Mouse (Mus musculus): ENCODE results near the gene Tbc1d24.
A peak's percentile ranks its signal among the peaks of the same experiment; 100 is the strongest.

Gene Tbc1d24

DNA sequence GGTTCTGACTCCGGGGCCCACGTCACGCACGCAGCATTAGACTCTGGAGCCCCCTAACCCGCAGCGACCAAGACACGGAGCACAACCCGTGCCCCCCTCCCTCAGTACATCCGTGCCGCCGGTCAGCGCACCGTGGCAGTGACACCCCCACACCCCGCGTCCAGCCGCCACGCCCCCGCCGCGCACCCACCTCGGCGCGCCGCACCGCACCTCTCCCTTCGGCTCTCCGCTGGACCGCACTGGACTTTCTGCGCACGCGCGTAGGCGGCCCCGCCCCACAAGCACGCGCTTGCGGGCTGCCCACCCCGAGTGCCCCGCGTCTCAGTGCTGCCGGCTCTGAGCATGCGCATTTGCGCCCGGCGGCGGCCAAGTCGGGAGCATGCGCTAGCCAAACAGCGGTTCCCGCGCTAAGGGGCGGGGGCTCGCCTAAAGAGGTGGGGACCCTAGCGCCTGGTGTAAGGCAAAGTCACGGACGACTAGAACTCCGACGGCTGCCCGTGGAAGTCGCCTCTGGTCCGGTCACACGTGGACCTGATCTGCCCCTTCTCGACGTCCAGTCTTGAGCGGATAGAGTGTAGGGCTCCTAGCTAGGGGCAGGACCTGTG is at the start of gene Tbc1d24:
TSS of gene Tbc1d24 (minus strand) at position 279 of the 605 bp plus-strand sequence.
- DNase-seq, result peak; percentile 95

DNA sequence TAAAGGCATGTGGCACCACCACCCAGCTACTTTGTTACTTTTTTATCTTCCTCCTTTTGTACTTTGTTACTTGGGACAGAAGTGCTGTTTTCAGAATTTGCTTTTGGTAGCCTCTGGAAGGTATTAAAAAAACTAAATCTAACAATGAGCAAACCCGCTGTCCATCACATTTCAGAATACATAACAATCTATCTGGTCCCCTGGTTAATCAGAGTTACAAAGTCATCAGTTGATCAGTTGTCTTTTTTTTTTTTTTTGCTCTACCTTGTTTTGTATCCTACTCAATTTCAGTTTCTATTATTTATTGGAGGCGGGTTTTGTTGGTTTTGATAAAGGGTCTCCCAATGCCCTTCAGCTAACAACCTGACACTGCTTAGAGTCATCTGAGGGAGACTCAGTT is 47.0 kb upstream of the Tbc1d24 start:
- DNase-seq, result no peak

GRCm38 (mm10) chr17:24251320-24252069 is 46.1 kb upstream of the Tbc1d24 start, which contains the start of gene Ccnf:
Gene Ccnf (minus strand): TSS chr17:24251484.
- peak; percentile 95 for DNase-seq

GRCm38 (mm10) chr17:24250988-24251319 is 45.6 kb upstream of the Tbc1d24 start:
- no peak for DNase-seq

DNA sequence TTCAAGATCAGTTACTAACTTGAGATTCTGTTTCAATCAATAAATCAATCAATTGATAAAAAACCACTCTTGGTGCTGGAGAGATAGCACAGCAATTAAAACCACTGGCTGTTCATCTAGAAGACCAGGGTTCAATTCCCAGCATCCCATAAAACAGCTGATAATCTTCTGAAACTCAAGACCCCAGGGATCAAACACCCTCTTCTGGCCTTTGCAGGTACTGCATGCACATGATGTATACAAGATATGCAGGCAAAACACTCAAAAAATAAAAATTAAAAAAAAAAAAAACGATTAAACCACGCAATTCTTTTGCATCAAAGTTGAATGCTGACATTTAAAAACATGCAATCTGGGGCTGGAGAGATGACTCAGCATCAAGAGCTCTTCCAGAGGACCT is 43.3 kb upstream of the Tbc1d24 start:
- no peak for DNase-seq

- no peak for DNase-seq
Observed at GRCm38 (mm10) chr17:24244061-24244460, 38.7 kb upstream of the Tbc1d24 start.

GRCm38 (mm10) chr17:24243311-24243969 is 38.1 kb upstream of the Tbc1d24 start:
- no peak for DNase-seq

DNA sequence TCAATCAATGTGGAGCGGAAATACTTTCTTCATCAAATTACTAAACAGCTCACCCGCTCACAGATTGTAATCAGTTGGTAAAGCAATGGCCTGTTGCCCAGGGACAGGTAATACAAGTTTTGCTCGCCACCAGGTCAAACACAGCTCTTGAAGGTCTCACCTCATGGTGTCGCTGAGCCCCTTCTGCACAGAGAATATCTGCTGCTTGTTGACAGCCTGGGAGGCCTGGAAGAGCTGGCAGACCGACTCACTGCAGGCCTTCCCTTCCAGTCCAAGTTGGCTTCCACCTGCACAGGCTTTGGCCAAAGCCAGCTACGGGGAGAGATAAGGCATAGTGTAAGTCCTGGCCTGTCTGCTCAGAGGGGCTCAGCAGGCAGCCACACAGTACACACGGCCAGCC is 31.6 kb upstream of the Tbc1d24 start:
- DNase-seq, result peak; percentile 54

- no peak for DNase-seq
Observed at GRCm38 (mm10) chr17:24236479-24236878, 31.1 kb upstream of the Tbc1d24 start.

- DNase-seq, result no peak
Observed at GRCm38 (mm10) chr17:24227941-24228340, 22.6 kb upstream of the Tbc1d24 start.

- DNase-seq, result no peak
Observed at GRCm38 (mm10) chr17:24226721-24227120, 21.4 kb upstream of the Tbc1d24 start.

GRCm38 (mm10) chr17:24225851-24226250 is 20.5 kb upstream of the Tbc1d24 start:
- DNase-seq, result no peak

DNA sequence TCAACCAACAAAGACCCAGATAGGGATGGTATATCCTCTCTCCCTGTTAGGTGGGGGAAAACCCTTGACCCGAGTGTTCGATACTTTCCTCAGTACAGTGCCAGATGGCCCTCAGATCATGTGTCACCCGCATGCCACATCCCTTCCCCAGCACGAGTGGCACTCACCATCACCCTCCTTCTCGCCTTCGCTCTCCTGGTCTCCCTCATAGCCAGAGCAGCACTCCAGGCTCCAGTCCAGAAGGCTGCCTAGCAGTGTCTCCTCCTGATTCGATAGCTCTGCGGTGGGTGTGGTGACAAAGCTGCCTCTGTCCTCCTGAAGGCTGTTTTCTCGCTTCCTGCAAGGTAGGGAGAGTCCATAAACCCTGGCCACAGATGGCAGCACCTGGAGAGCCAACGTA is 19.4 kb upstream of the Tbc1d24 start:
- no peak for DNase-seq

- no peak for DNase-seq
Observed at GRCm38 (mm10) chr17:24223513-24223912, 18.2 kb upstream of the Tbc1d24 start.

DNA sequence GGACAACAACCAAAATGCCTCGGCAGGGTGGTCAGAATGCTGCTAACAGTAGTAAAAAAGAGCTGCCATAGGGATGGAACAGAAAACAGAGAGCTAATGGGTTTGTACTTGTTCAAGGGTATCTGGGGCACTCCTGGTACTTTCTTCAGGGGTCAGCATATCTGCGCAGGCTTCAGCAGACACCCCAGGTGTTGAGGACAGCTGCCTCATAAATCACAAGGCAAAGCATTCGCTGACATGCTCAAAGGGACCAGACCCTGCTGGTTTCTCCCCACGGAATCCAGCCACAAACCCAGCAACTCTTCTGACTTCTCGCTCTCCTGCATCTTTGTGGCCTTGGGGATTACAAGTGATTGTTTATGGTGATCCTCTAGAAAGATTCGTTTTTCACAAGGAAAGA is 17.3 kb upstream of the Tbc1d24 start:
- DNase-seq, result no peak

- peak; percentile 95 for DNase-seq
Observed at GRCm38 (mm10) chr17:24220435-24221411, 15.4 kb upstream of the Tbc1d24 start, which contains the start of gene Tedc2. Gene Tedc2 (minus strand): TSS chr17:24220851.

GRCm38 (mm10) chr17:24216836-24217235 is 11.5 kb upstream of the Tbc1d24 start:
- DNase-seq, result no peak

- no peak for DNase-seq
Observed at GRCm38 (mm10) chr17:24213186-24213585, 7.8 kb upstream of the Tbc1d24 start.

DNA sequence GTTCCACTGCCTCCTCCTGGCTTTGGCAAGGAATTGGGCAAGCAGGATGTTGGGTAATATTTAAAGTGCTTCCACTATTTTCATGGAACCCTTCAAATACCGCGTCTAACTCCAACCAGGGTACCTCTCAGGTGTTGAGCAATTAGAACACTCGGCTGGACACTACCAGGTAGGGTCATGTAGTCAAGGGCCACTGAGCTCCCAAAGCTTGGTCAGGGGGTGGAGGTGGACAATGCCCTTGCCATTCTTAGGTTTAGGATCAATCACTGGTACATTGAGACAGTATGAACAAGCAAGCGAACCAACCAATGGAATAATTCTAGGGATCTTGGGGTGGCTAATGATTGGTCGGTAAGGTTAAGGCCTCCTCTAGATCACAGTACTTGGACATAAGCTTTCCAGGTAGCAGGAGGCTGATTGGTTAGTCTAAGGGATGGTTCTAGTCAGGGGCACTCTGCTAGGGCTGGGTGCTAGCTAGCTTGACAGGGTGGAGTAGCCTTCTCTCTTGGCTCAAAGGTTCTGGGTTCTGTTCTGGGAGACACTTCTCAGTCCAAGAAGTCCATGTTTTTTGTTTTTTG is 7.2 kb upstream of the Tbc1d24 start:
- DNase-seq, result no peak

DNA sequence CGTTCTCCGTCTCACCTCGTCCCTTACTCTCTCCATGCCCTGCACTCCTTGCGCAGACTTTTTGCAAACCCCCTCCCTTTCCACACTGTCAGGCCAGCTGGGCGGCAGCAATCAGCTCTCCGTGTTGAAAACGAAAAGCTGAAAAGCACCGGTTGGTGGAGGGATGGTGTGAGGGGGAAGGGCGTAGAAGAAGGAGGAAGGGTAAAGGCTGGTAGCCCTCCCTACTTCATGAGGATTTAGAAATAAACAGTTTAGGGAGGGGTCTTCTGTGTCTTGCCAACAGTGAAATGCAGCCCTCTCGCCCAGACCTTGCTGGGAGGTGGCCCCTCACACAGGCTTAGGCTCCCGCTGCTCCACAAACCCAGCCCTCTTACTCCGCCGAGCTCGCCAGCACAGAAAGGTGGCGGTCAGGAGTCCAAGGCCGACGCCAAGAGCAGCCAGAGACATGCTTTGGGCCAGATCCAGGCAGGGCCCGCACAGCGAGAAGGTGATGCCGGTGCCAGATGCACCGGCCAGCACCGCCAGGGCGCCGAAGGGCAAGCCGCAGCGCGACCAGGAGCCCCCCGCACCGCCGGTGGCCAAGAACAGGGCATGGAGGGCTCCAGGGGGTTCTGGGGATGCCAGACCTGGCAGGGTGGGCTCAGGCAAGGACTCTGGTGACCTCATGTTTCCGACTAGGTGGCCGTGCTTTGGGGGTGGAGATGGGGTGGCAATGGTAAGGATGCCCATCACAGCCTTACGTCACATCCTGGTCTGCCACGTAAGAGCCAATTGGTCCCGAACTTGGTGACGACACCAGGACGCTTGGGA is 6.5 kb upstream of the Tbc1d24 start:
- DNase-seq, result peak; percentile 78

DNA sequence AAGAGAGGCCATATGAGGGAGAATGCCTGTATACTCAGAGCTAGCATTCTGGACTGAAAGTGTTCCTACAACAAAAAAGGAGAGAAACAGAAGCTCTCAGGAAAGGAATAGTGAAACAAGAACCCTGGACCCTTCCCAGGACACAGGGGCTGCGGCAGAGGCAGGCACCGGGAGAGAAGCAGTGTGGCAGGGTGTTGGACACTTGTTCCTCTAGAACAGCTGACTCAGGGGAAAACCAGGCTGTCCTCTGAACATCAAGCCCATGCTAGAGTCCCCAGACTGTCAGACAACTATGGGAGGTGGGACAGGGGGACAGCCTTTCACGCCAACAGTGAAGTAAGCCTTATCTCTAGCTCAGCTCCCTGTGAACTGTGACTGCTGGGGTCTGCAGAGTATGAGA is 5.2 kb upstream of the Tbc1d24 start:
- peak; percentile 25 for DNase-seq

DNA sequence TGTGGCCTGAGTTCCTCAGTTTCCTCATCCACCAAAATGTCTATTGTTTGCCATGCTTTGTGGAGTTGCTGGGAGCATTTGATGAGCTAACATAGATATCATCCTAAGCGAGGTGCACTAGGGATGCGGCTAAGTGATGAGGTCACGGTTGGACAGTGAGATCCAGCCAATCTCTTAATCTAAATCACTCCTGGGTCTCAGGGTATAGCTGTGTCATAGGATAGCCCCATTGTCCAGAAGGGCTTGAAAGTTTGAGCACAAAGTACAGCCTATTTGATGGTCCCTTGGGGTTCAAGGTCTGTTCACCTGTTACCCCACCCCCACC is 4.5 kb upstream of the Tbc1d24 start:
- no peak for DNase-seq
